18 mouse cellular contexts compared by ENCODE assay signal in genomic region chr2:33086016-33086596, GRCm38 (mm10). TPM values are rescaled to one million over a fixed set of nuclear protein-coding genes. Genes with fewer than 3 reads are reported as not detected.
DNase-seq lines count a peak whose midpoint lies in the region; ATAC-seq and TF ChIP-seq lines count a peak whose summit lies in the region.
"Had no signal": no experiment of that assay in that cellular context is flagged by ENCODE, and none has a peak within 500 bp of the region (broad histone marks: within the 10 kb centered on the region; RNA-seq: fewer than 3 reads in every experiment).

No protein-coding gene starts in this region.

- WGBS in forebrain, embryonic 14.5 days, result 29% methylated on average over 7 of the region's 7 CpGs
- 42% methylated on average over 7 of the region's 7 CpGs for WGBS in forebrain, embryonic 12.5 days
- 20% methylated on average over 7 of the region's 7 CpGs for WGBS in midbrain, embryonic 16.5 days

- no peak for TF ChIP-seq CTCF in left cerebral cortex, adult 2 months (IDR thresholded peaks at IDR 0.05)
- TF ChIP-seq CTCF in cortical plate, adult 2 months (IDR thresholded peaks at IDR 0.05; ENCODE audit: extremely low read depth, insufficient read depth, low read length), result no peak

- no peak overlapping the region for H3K4me2 ChIP-seq in forebrain, embryonic 14.5 days (ENCODE audit: low read length)
- no peak overlapping the region for H3K4me2 ChIP-seq in forebrain, embryonic 12.5 days
- peak overlapping the region; percentile 46 for H3K4me2 ChIP-seq in midbrain, embryonic 16.5 days (ENCODE audit: low read length)
- H3K4me2 ChIP-seq: embryonic facial prominence, embryonic 12.5 days; heart, embryonic 12.5 days; limb, embryonic 12.5 days; liver, embryonic 13.5 days had no signal

- 0 out of 2 replicates have a peak, but pooled peaks have one; percentile 15 for TF ChIP-seq POLR2A in cortical plate, adult 2 months (IDR thresholded peaks at IDR 0.05; ENCODE audit: extremely low read depth, insufficient read depth, low read length)

- H3K36me3 ChIP-seq in forebrain, embryonic 14.5 days (ENCODE audit: control insufficient read depth, insufficient read depth, low read length), result no peaks in the 10 kb centered on the region
- H3K36me3 ChIP-seq in forebrain, embryonic 12.5 days (replicated peaks), result no peaks in the 10 kb centered on the region
- no peaks in the 10 kb centered on the region for H3K36me3 ChIP-seq in midbrain, embryonic 16.5 days (ENCODE audit: control insufficient read depth, insufficient read depth, low read length)
- H3K36me3 ChIP-seq: embryonic facial prominence, embryonic 12.5 days; heart, embryonic 12.5 days; limb, embryonic 12.5 days; liver, embryonic 13.5 days had no signal

- no peaks in the 10 kb centered on the region for H3K9me3 ChIP-seq in forebrain, embryonic 14.5 days (replicated peaks; ENCODE audit: control insufficient read depth, low read length)
- no peaks in the 10 kb centered on the region for H3K9me3 ChIP-seq in forebrain, embryonic 12.5 days
- H3K9me3 ChIP-seq in midbrain, embryonic 16.5 days (replicated peaks; ENCODE audit: control insufficient read depth, low read length, poor library complexity, severe bottlenecking), result no peaks in the 10 kb centered on the region
- H3K9me3 ChIP-seq: embryonic facial prominence, embryonic 12.5 days; heart, embryonic 12.5 days; limb, embryonic 12.5 days; liver, embryonic 13.5 days had no signal

- DNase-seq in forebrain, embryonic 14.5 days (ENCODE audit: low spot score), result peak; percentile 14
- no peak for DNase-seq in left cerebral cortex, adult 2 months (ENCODE audit: extremely low spot score in 1 of 2, low spot score in 2 of 2)
- DNase-seq in left cerebral cortex, adult 11 months (ENCODE audit: low spot score), result no peak
- DNase-seq in urinary bladder, adult 2 months (ENCODE audit: low spot score), result no peak
- DNase-seq: adrenal gland, postnatal 10 days; heart, postnatal 36 days; liver, embryonic 13.5 days; spleen, adult 18-20 months; thymus, adult 2 months had no signal

- no peak for ATAC-seq in forebrain, embryonic 14.5 days
- ATAC-seq in forebrain, embryonic 12.5 days (ENCODE audit: low FRiP score), result no peak
- no peak for ATAC-seq in midbrain, embryonic 16.5 days
- ATAC-seq: intestine, postnatal 0 days had no signal

- no peak overlapping the region for H3K4me3 ChIP-seq in forebrain, embryonic 14.5 days (ENCODE audit: low read depth, low read length)
- H3K4me3 ChIP-seq in forebrain, embryonic 12.5 days (replicated peaks), result no peak overlapping the region
- peak overlapping the region; percentile 49 for H3K4me3 ChIP-seq in left cerebral cortex, adult 2 months
- H3K4me3 ChIP-seq in cortical plate, adult 2 months (ENCODE audit: insufficient read depth, low read length), result peak overlapping the region; percentile 41
- peak overlapping the region; percentile 15 for H3K4me3 ChIP-seq in midbrain, embryonic 16.5 days (ENCODE audit: low read depth, low read length)
- H3K4me3 ChIP-seq: embryonic facial prominence, embryonic 12.5 days; heart, embryonic 12.5 days; limb, embryonic 12.5 days; liver, embryonic 13.5 days had no signal

- no peak overlapping the region for H3K9ac ChIP-seq in forebrain, embryonic 14.5 days (ENCODE audit: low read length)
- no peak overlapping the region for H3K9ac ChIP-seq in forebrain, embryonic 12.5 days
- peak overlapping the region; percentile 3; the same call in 1 of the 2 replicates for H3K9ac ChIP-seq in midbrain, embryonic 16.5 days (ENCODE audit: low read depth, low read length)
- H3K9ac ChIP-seq: embryonic facial prominence, embryonic 12.5 days; heart, embryonic 12.5 days; limb, embryonic 12.5 days; liver, embryonic 13.5 days had no signal

- intact Hi-C loops in left cerebral cortex, adult 2 months (cut with DNase I), result no loop called here

- H3K27me3 ChIP-seq in forebrain, embryonic 14.5 days (replicated peaks; ENCODE audit: control insufficient read depth, insufficient read depth, low read length), result no peaks in the 10 kb centered on the region
- no peaks in the 10 kb centered on the region for H3K27me3 ChIP-seq in forebrain, embryonic 12.5 days
- no peaks in the 10 kb centered on the region for H3K27me3 ChIP-seq in midbrain, embryonic 16.5 days (ENCODE audit: control insufficient read depth, insufficient read depth, low read depth, low read length)
- H3K27me3 ChIP-seq: embryonic facial prominence, embryonic 12.5 days; heart, embryonic 12.5 days; limb, embryonic 12.5 days; liver, embryonic 13.5 days had no signal

- no peak overlapping the region for H3K27ac ChIP-seq in forebrain, embryonic 14.5 days (ENCODE audit: low read depth, low read length)
- H3K27ac ChIP-seq in forebrain, embryonic 12.5 days, result no peak overlapping the region
- H3K27ac ChIP-seq in left cerebral cortex, adult 2 months, result peak overlapping the region; percentile 73
- H3K27ac ChIP-seq in cortical plate, adult 2 months (ENCODE audit: insufficient read depth, low read length), result peak overlapping the region; percentile 32; the same call in 1 of the 2 replicates
- H3K27ac ChIP-seq in midbrain, embryonic 16.5 days (ENCODE audit: low read length), result peak overlapping the region; percentile 65
- H3K27ac ChIP-seq: embryonic facial prominence, embryonic 12.5 days; kidney, postnatal 0 days; limb, embryonic 12.5 days; liver, embryonic 13.5 days had no signal

- H3K4me1 ChIP-seq in forebrain, embryonic 14.5 days (ENCODE audit: control insufficient read depth, insufficient read depth, low read length), result peaks cover 1% of the 10 kb centered on the region; the same call in 1 of the 2 replicates
- no peaks in the 10 kb centered on the region for H3K4me1 ChIP-seq in forebrain, embryonic 12.5 days
- H3K4me1 ChIP-seq in cortical plate, adult 2 months (ENCODE audit: control insufficient read depth, insufficient read depth, low read length), result no peaks in the 10 kb centered on the region
- H3K4me1 ChIP-seq in midbrain, embryonic 16.5 days (ENCODE audit: control insufficient read depth, insufficient read depth, low read length), result peaks cover 11% of the 10 kb centered on the region
- H3K4me1 ChIP-seq: embryonic facial prominence, embryonic 12.5 days; limb, embryonic 12.5 days; liver, embryonic 13.5 days had no signal

RNA-seq across cellular contexts. Expression of gene Garnl3, which starts 45.3 kb away (rescaled TPM):
- 21.3 and 33.6 TPM in 2 replicates for polyA plus RNA-seq in forebrain, embryonic 14.5 days (2014; fragmentation: Nextera tagmentation; extraction: Ambion mirVana)
- 14.5 and 15.1 TPM in 2 replicates for polyA plus RNA-seq in forebrain, embryonic 12.5 days (2016; fragmentation: Nextera tagmentation; extraction: Ambion mirVana)
- 100 to 1,000 TPM in 1 of 2 experiments, 10 to 100 TPM in 1; 94.7 to 129 TPM for total RNA-seq in left cerebral cortex, adult 2 months (2021)
- polyA plus RNA-seq in cortical plate, adult 2 months (2012; rRNA removed), result 123 and 124 TPM in 2 replicates
- 71.6 and 75.8 TPM in 2 replicates for polyA plus RNA-seq in midbrain, embryonic 16.5 days (2015; fragmentation: Nextera tagmentation; extraction: Ambion mirVana)
- 3.7 TPM in 2 replicates for polyA plus RNA-seq in urinary bladder, adult 2 months (2012; rRNA removed)
- total RNA-seq: megakaryocyte progenitor cell, adult 5-6 weeks had no signal

Comparison
In these comparisons a context has a peak if more than half of its experiments do, and no peak if none do; other contexts are left out.
1. H3K27ac ChIP-seq: peak in left cerebral cortex, adult 2 months (single experiment), cortical plate, adult 2 months (single experiment) and midbrain, embryonic 16.5 days (single experiment); none in forebrain, embryonic 14.5 days (single experiment) and forebrain, embryonic 12.5 days (single experiment).
2. H3K4me3 ChIP-seq: peak in left cerebral cortex, adult 2 months (single experiment), cortical plate, adult 2 months (single experiment) and midbrain, embryonic 16.5 days (single experiment); none in forebrain, embryonic 14.5 days (single experiment) and forebrain, embryonic 12.5 days (single experiment).